Mouse (Mus musculus) layer of hippocampus, adult 11-12 months (tissue): ENCODE measurements around the gene Rnf111.

Experiments
- DNase-seq: peaks from one replicate; pipeline ENCODE4 v3.0.0; 2022; ENCODE audit warnings: low spot score

Rnf111 gene

GRCm38 (mm10) chr9:70395617-70396016, 107.9 kb downstream of the Rnf111 start:
- peak; percentile 42 for DNase-seq

- DNase-seq, result peak; percentile 56
Observed at GRCm38 (mm10) chr9:70392563-70392907, 111.0 kb downstream of the Rnf111 start.

DNA sequence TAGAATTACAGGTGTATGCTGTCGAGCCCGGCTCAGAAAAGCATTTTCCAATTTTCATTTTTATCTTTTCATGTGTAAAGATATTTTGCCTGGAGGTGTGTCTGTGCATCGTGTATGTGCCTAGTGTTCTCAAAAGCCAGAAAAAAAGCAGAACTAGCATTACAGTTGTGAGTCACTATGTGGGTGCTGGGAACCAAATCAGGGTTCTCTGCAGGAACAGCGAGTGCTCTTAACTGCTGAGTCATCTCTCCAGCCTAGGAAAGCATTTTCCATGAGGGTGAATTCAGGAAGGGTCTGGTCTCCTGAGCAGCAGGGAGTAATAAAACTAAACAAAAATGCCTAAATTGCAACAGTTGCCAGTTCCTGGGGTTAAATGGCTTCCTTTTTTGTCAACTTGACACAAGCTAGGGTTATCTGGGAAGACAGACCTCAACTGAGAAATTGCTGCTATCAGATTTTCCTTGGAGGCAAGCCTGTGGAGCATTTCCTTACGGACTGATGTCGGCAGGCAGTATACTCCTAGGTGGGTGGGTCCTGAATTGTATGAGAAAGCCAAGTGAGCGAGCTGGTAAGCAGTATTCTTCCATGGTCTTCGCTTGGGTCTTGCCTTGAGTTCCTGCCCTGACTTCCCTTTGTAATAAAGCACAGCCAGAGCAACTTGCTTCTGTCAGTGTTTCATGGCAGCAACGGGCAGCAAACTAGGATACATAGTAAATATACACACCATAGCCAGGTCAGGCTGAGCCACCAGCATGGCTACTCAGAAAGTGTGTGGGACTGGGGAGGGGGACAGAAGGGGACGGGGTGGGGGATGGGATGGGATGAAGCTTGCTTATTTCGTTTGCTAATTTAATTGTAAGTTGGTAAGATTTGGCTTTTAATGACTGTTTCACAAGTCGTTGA, 111.6 kb downstream of the Rnf111 start:
- no peak for DNase-seq

- DNase-seq, result no peak
Observed at GRCm38 (mm10) chr9:70391042-70391441, 112.5 kb downstream of the Rnf111 start.

DNA sequence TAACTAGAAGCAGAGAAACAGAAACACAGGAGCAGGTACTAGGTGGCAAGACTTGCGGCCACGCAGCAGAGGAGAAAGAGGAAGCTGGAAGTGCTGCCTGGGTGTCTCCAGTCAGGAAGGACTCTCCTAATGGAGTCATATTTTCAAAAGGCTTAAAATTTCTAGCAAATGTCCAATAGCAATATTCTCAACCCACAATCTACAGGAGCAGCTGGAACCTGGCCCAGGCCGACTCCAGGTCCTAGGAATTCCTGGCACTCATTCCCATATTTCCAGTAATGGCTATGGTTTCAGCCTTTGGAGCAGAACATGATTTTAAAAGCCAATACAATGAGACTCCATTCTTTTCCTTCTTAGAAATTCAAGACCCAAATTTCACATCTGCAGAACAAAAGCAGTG, 114.0 kb downstream of the Rnf111 start:
- DNase-seq, result no peak

GRCm38 (mm10) chr9:70387410-70388119, 116.0 kb downstream of the Rnf111 start:
- no peak for DNase-seq

GRCm38 (mm10) chr9:70384958-70385728, 118.4 kb downstream of the Rnf111 start:
- DNase-seq, result no peak

DNA sequence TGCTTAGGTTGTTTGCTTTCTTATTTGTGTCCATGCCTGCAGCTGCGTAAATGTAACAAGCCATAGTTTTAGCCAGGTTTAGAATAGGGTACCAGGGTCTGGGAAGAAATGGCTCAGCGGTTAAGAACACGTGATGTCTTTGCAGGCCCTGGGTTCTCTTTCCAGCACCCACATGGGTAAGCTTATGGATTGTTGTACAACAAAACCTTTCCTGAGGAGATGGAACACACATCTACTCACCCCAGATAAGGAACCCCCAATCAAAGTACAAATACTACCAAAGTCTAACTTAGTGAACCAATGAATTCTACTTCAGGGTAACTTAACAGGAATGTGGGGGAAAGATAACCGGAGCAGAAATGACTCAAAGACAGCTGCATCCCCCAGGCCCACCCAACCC, 119.0 kb downstream of the Rnf111 start:
- DNase-seq, result no peak

- no peak for DNase-seq
Observed at GRCm38 (mm10) chr9:70383750-70384149, 119.8 kb downstream of the Rnf111 start.

GRCm38 (mm10) chr9:70382091-70382490, 121.4 kb downstream of the Rnf111 start:
- DNase-seq, result no peak

DNA sequence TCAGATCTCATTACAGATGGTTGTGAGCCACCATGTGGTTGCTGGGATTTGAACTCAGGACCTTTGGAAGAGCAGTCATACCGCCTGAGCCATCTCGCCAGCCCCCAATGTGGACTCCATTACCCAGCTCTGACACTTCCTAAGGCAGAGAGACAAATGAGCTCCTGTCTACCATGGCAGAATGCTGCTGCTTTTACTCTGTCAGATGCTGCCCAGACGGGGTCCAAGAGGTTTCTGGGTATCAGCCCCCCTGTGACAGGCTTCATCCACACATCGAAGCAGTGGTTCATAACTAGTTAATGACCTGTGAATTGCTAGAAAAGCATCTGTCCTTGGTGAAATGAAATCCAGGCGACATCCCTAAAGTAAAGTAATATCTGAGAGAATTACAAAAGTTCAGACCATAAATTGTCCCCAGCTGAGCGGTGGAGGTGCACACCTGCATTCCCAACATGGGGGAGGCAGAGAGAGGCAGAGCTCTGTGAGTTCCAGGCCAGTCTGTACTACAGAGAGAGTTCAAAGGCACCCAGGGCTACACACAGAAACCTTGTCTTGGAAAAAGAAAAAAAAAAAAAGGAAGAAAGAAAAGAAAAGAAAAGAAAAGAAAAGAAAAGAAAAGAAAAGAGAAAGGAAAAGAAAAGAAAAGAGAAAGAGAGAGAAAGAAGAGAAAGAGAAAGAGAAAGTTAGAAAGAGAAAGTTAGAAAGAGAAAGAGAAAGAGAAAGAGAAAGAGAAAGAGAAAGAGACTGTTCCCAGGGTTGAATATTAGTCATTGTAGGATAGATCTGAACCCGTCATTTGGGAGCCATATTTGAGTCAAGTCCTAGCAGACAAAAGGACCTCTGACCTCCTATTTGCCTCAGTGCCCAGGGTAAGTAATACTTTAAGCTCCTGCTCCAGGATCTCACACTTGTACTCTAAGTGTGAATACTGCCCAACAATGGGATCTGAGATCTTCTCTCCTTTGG, 123.7 kb downstream of the Rnf111 start:
- DNase-seq, result no peak
